Mouse (Mus musculus): ENCODE data around the gene Rgs3. TPM values are rescaled to one million over a fixed set of nuclear protein-coding genes. Genes with fewer than 3 reads are reported as not detected.
A peak's percentile ranks its signal among the peaks of the same experiment; 100 is the strongest.

Rgs3 gene
- polyA plus RNA-seq, 1 experiment from 2014 or later: 30.1 TPM

DNA sequence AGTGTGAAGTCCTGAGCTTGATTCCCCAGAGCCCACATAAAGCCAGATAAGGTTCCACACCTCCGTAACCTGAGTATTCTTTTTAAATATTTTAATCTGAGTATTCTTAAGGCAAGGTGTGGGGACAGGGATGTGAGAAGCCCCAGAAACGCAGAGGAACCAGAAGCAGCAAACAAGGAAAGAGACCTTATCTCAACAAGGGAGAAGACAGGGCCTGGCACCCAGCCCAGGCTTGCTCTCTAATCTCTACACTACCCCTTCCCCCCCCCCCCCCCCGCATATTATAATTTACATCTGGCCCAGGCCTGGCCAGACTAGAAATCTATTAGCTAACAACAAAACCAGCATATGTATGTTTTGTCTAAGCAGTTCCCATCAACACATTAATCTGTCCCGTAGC is 131.3 kb downstream of the Rgs3 start:
- no peak overlapping the region for H3K27ac ChIP-seq (ENCODE audit: low read depth, low read length)
- H3K27me3 ChIP-seq (ENCODE audit: control insufficient read depth, insufficient read depth, low read length): no peaks in the 10 kb centered on the region
- WGBS: 83% methylated on average over 4 of the region's 4 CpGs
- H3K4me1 ChIP-seq (ENCODE audit: control insufficient read depth, insufficient read depth, low read length): peaks cover 10% of the 10 kb centered on the region; the same call in 1 of the 2 replicates
- H3K36me3 ChIP-seq (ENCODE audit: control insufficient read depth, insufficient read depth, low read length): peaks cover 9% of the 10 kb centered on the region; the same call in 1 of the 2 replicates
- no peak overlapping the region for H3K4me2 ChIP-seq (ENCODE audit: low read depth, low read length)
- no peak overlapping the region for H3K4me3 ChIP-seq (ENCODE audit: low read depth, low read length)
- H3K9ac ChIP-seq (replicated peaks; ENCODE audit: low read depth, low read length): no peak overlapping the region
- H3K9me3 ChIP-seq (ENCODE audit: control insufficient read depth, low read length): no peaks in the 10 kb centered on the region
- ATAC-seq (ENCODE audit: low read depth): no peak

DNA sequence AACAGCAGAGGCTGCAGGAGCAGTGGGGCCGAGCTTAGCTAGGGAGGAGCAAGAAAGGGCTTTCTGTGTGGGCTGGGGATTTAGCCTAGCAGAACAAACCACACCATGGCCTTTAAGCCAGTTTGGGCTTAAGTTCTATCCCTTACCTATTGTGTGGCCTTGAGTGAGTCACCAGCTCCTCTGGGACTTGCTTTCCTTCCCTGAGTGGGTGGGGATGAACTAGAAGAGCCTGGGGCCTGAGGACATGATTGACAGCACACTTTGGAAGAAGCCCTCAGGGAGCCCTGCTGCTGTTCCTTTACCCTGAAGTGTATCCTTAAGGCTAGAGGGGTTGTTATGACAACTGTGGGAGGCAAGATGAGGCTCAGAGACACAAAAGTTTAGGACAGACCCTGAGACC is 132.0 kb downstream of the Rgs3 start:
- Histone ChIP-seq H3K27ac (ENCODE audit: low read depth, low read length) (no peak overlapping the region), H3K27me3 (ENCODE audit: control insufficient read depth, insufficient read depth, low read length) (no peaks in the 10 kb centered on the region), H3K4me2 (ENCODE audit: low read depth, low read length) (no peak overlapping the region), H3K36me3 (ENCODE audit: control insufficient read depth, insufficient read depth, low read length) (peaks cover 9% of the 10 kb centered on the region; the same call in 1 of the 2 replicates), H3K4me3 (ENCODE audit: low read depth, low read length) (no peak overlapping the region), H3K9ac (replicated peaks; ENCODE audit: low read depth, low read length) (no peak overlapping the region), H3K4me1 (ENCODE audit: control insufficient read depth, insufficient read depth, low read length) (peaks cover 11% of the 10 kb centered on the region; the same call in 1 of the 2 replicates), H3K9me3 (ENCODE audit: control insufficient read depth, low read length) (no peaks in the 10 kb centered on the region)
- 85% methylated on average over 1 of the region's 1 CpGs for WGBS
- ATAC-seq (ENCODE audit: low read depth): no peak

DNA sequence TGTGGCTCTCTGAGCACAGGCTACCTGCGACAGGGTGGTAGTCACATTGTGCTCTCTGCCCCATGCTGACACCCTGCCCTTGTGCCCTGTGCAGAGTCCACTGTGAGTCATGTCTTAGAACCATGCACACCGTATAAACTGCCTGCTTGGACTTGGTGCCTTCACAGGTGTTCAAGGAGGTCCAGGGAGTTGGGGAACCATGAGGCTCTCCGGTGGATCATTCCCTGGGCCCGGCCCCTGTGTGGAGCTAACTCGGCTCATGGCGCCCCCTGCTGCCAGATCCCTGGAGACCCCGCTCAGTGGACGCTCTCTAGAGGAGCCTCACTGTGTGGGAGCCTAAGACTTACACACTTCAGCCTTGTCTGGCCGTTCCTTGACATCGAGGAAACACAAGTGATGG is 134.2 kb downstream of the Rgs3 start:
- no peak overlapping the region for H3K4me3 ChIP-seq (ENCODE audit: low read depth, low read length)
- WGBS: 38% methylated on average over 10 of the region's 10 CpGs
- no peaks in the 10 kb centered on the region for H3K9me3 ChIP-seq (ENCODE audit: control insufficient read depth, low read length)
- H3K9ac ChIP-seq (replicated peaks; ENCODE audit: low read depth, low read length): no peak overlapping the region
- H3K4me2 ChIP-seq (ENCODE audit: low read depth, low read length): no peak overlapping the region
- H3K36me3 ChIP-seq (ENCODE audit: control insufficient read depth, insufficient read depth, low read length): peaks cover 9% of the 10 kb centered on the region; the same call in 1 of the 2 replicates
- peaks cover 13% of the 10 kb centered on the region; the same call in 1 of the 2 replicates for H3K4me1 ChIP-seq (ENCODE audit: control insufficient read depth, insufficient read depth, low read length)
- no peak overlapping the region for H3K27ac ChIP-seq (ENCODE audit: low read depth, low read length)
- no peaks in the 10 kb centered on the region for H3K27me3 ChIP-seq (ENCODE audit: control insufficient read depth, insufficient read depth, low read length)
- no peak for ATAC-seq (ENCODE audit: low read depth)

DNA sequence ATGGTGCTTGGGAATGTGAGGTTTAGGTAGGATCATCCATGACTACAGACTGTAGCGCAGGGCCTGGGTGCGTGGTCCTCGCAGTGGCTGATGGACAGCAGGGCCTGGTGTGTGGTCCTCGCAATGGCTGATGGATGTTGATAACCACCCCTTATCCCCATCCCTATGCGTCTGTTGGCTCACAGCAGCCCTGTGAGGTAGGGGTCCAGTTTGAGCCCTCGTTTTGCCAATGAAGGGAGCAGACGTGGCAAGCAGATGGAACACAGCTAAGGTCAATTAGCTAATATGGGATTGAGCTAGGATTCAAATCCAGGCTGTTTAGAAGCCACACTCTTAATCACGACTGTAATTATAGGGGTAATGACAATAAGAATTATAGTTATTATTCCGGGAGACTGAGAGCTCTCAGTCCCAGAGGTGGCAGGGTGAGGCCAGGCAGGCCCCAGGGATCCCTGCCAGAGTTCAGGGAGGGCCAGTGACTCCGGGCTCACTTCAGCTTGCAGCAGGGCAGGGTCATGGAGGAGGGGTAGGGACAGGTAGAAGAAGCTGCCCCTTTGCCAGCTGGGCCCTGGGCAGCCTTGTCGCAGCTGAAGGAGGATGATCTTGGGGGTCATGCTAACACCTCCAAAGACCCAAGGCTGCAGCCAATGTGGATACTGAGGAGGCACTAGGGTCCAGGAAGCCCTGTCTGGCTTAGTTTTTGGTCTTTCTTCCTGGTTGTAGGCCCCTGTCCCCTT is 135.2 kb downstream of the Rgs3 start:
- Histone ChIP-seq H3K9ac (replicated peaks; ENCODE audit: low read depth, low read length) (no peak overlapping the region), H3K27me3 (ENCODE audit: control insufficient read depth, insufficient read depth, low read length) (no peaks in the 10 kb centered on the region), H3K4me2 (ENCODE audit: low read depth, low read length) (no peak overlapping the region), H3K36me3 (ENCODE audit: control insufficient read depth, insufficient read depth, low read length) (peaks cover 9% of the 10 kb centered on the region; the same call in 1 of the 2 replicates), H3K9me3 (ENCODE audit: control insufficient read depth, low read length) (no peaks in the 10 kb centered on the region), H3K4me3 (ENCODE audit: low read depth, low read length) (no peak overlapping the region), H3K4me1 (ENCODE audit: control insufficient read depth, insufficient read depth, low read length) (peaks cover 22% of the 10 kb centered on the region; the same call in 1 of the 2 replicates), H3K27ac (ENCODE audit: low read depth, low read length) (no peak overlapping the region)
- no peak for ATAC-seq (ENCODE audit: low read depth)
- 56% methylated on average over 11 of the region's 11 CpGs for WGBS

DNA sequence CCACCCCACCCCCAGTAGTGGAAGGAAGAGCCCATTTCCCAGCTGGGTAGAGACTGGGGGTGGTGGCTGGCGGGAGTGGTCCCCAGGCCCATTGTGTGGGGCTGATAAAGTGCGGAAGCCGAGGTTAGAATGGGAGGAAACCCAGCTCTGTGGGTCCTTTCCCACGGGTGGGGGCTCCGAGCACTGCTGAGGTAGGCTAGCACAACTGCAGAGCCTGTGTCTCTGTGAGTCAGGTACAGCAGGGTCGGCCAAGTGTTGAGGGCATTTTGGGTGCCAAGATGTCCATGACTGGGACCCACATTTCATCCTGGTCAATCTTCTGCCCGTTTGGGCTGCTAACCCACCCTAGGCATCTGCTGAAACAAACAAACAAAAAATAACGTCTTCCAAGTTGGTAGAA is 135.9 kb downstream of the Rgs3 start:
- Histone ChIP-seq H3K27me3 (ENCODE audit: control insufficient read depth, insufficient read depth, low read length) (no peaks in the 10 kb centered on the region), H3K9me3 (ENCODE audit: control insufficient read depth, low read length) (no peaks in the 10 kb centered on the region), H3K9ac (replicated peaks; ENCODE audit: low read depth, low read length) (no peak overlapping the region), H3K4me1 (ENCODE audit: control insufficient read depth, insufficient read depth, low read length) (peaks cover 26% of the 10 kb centered on the region; the same call in 1 of the 2 replicates), H3K4me3 (ENCODE audit: low read depth, low read length) (no peak overlapping the region), H3K27ac (ENCODE audit: low read depth, low read length) (no peak overlapping the region), H3K36me3 (ENCODE audit: control insufficient read depth, insufficient read depth, low read length) (peaks cover 8% of the 10 kb centered on the region; the same call in 1 of the 2 replicates), H3K4me2 (ENCODE audit: low read depth, low read length) (no peak overlapping the region)
- no peak for ATAC-seq (ENCODE audit: low read depth)
- WGBS: 71% methylated on average over 8 of the region's 8 CpGs

DNA sequence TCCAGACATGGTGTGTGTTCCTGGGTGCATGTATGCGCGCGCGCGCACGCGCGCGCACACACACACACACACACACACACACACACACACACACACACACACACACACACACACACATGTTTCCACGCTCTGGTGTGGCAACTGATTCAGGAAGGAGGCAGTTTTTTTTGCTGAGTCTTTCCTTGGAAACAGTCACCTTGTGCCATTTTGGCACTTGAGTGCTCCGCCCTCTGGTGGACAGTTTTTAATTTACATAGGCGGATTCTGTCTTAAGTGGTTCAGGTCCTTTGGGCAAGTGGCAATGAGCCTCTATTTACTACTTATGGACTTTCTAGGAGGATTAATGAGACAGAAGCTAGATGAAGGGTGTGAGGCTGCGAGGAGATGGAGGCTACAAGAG is 136.3 kb downstream of the Rgs3 start:
- Histone ChIP-seq H3K27ac (ENCODE audit: low read depth, low read length) (no peak overlapping the region), H3K4me1 (ENCODE audit: control insufficient read depth, insufficient read depth, low read length) (peaks cover 27% of the 10 kb centered on the region; the same call in 1 of the 2 replicates)

DNA sequence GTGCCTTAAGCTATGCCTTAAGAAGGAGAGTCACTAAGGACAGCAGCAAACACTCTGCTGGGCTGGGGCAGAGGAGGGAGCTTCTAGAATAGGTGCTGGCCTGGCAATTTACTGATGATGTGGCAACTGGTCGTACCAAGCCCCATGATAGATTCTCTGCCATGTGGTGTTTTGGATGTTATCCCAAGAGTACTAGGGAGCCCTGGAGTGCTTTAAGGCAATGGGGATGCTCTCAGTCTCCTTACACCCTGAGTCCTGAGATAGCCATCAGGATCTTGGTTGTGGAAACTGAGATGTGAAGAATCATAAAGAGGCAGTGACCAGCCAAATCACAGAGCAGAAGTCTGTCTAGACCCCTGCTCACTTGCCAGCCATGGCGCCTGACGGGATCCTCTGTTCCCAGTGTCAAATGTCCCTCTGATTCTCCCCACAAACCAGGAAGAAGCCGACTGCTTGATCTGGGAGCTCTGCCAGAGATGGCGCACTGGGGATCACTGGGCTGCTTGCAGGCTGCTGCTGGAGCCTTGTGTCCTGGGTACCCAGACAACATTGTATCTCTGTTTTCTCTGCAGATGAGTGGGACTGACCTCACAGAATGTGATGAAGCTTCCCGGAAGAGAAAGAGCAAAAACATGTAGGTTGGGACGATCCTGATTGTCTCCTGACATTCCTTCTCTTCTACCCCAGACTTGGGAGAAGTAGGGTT is 137.2 kb downstream of the Rgs3 start:
- no peak for ATAC-seq (ENCODE audit: low read depth)
- Histone ChIP-seq H3K9ac (replicated peaks; ENCODE audit: low read depth, low read length) (no peak overlapping the region), H3K36me3 (ENCODE audit: control insufficient read depth, insufficient read depth, low read length) (peaks cover 5% of the 10 kb centered on the region; the same call in 1 of the 2 replicates), H3K4me2 (ENCODE audit: low read depth, low read length) (no peak overlapping the region), H3K4me1 (ENCODE audit: control insufficient read depth, insufficient read depth, low read length) (peaks cover 27% of the 10 kb centered on the region; the same call in 1 of the 2 replicates), H3K27me3 (ENCODE audit: control insufficient read depth, insufficient read depth, low read length) (no peaks in the 10 kb centered on the region), H3K9me3 (ENCODE audit: control insufficient read depth, low read length) (no peaks in the 10 kb centered on the region), H3K4me3 (ENCODE audit: low read depth, low read length) (no peak overlapping the region), H3K27ac (ENCODE audit: low read depth, low read length) (peak overlapping the region; percentile 48; the same call in 1 of the 2 replicates)
- WGBS: 53% methylated on average over 7 of the region's 7 CpGs

More for the DNA sequence above, 136.3 kb downstream of the Rgs3 start:
- Histone ChIP-seq H3K27me3 (ENCODE audit: control insufficient read depth, insufficient read depth, low read length) (no peaks in the 10 kb centered on the region), H3K9ac (replicated peaks; ENCODE audit: low read depth, low read length) (no peak overlapping the region), H3K4me3 (ENCODE audit: low read depth, low read length) (no peak overlapping the region), H3K4me2 (ENCODE audit: low read depth, low read length) (no peak overlapping the region), H3K36me3 (ENCODE audit: control insufficient read depth, insufficient read depth, low read length) (peaks cover 4% of the 10 kb centered on the region; the same call in 1 of the 2 replicates), H3K9me3 (ENCODE audit: control insufficient read depth, low read length) (no peaks in the 10 kb centered on the region)
- 74% methylated on average over 13 of the region's 13 CpGs for WGBS
- no peak for ATAC-seq (ENCODE audit: low read depth)

DNA sequence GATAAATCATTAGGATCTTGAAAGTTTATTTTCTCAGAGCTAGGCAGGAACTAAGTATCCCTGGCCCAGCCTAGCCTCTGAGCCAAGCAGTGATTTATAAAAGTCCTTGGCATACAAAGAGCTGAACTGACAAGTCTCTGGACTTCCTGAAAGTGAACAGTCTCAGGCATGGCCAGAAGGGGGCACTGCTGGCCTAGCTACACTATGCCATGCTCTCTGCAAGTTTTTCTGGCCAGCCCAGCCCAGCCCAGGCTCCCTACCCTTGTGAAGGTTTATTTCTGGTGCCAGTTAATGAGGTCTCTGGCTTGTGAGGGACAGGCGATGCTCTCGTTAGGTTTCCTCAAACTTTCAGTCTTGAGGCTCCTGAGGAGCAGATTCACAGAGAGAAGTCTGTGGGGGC is 137.8 kb downstream of the Rgs3 start:
- H3K4me3 ChIP-seq (ENCODE audit: low read depth, low read length): no peak overlapping the region
- peak overlapping the region; percentile 48; the same call in 1 of the 2 replicates for H3K27ac ChIP-seq (ENCODE audit: low read depth, low read length)
- no peak overlapping the region for H3K4me2 ChIP-seq (ENCODE audit: low read depth, low read length)
- peaks cover 27% of the 10 kb centered on the region; the same call in 1 of the 2 replicates for H3K4me1 ChIP-seq (ENCODE audit: control insufficient read depth, insufficient read depth, low read length)
- peak; percentile 64; the same call in 1 of the 2 replicates for ATAC-seq (ENCODE audit: low read depth)
- H3K27me3 ChIP-seq (ENCODE audit: control insufficient read depth, insufficient read depth, low read length): no peaks in the 10 kb centered on the region
- peaks cover 5% of the 10 kb centered on the region; the same call in 1 of the 2 replicates for H3K36me3 ChIP-seq (ENCODE audit: control insufficient read depth, insufficient read depth, low read length)
- WGBS: 23% methylated on average over 2 of the region's 2 CpGs
- H3K9ac ChIP-seq (replicated peaks; ENCODE audit: low read depth, low read length): no peak overlapping the region
- no peaks in the 10 kb centered on the region for H3K9me3 ChIP-seq (ENCODE audit: control insufficient read depth, low read length)

DNA sequence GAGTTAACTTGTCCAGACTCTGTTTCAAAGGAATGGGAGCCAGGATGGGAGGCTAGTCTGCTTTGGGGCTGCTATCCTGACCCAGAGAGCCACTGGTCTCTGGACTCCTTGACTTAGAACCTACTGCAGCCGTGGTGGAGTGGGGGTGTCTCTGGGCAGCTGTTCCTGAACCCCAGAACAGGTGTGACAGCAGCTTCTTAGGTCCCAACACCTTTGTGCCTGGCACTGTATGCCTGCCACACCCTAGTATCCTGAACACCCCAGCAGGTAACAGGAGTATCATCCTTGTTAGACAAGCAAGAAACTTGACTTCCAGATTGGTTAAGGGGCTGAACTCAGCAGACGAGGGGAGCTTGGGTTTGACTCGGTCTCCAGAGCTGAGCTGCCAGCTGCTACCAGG is 138.9 kb downstream of the Rgs3 start:
- peaks cover 27% of the 10 kb centered on the region; the same call in 1 of the 2 replicates for H3K4me1 ChIP-seq (ENCODE audit: control insufficient read depth, insufficient read depth, low read length)
- 69% methylated on average over 3 of the region's 3 CpGs for WGBS
- H3K9me3 ChIP-seq (ENCODE audit: control insufficient read depth, low read length): no peaks in the 10 kb centered on the region
- H3K4me3 ChIP-seq (ENCODE audit: low read depth, low read length): no peak overlapping the region
- H3K4me2 ChIP-seq (ENCODE audit: low read depth, low read length): no peak overlapping the region
- no peak overlapping the region for H3K27ac ChIP-seq (ENCODE audit: low read depth, low read length)
- no peaks in the 10 kb centered on the region for H3K27me3 ChIP-seq (ENCODE audit: control insufficient read depth, insufficient read depth, low read length)
- no peak for ATAC-seq (ENCODE audit: low read depth)
- peaks cover 8% of the 10 kb centered on the region; the same call in 1 of the 2 replicates for H3K36me3 ChIP-seq (ENCODE audit: control insufficient read depth, insufficient read depth, low read length)
- H3K9ac ChIP-seq (replicated peaks; ENCODE audit: low read depth, low read length): no peak overlapping the region

Data from neural tube, embryonic 14.5 days (tissue).